Mouse (Mus musculus): ENCODE results near the gene Atp2a3.

GRCm38 (mm10) chr11:72983283-72983682, 22.3 kb downstream of the Atp2a3 start:
- TF ChIP-seq CTCF (IDR thresholded peaks at IDR 0.05), result peak; percentile 73
- TF ChIP-seq EP300 (IDR thresholded peaks at IDR 0.05), result no peak
